Comparison of ENCODE assay signal across 8 mouse cellular contexts in genomic region chr17:15577291-15577694, GRCm38 (mm10). TPM values are rescaled to one million over a fixed set of nuclear protein-coding genes. Genes with fewer than 3 reads are reported as not detected.
DNase-seq lines count a peak whose midpoint lies in the region; ATAC-seq and TF ChIP-seq lines count a peak whose summit lies in the region.

No protein-coding gene starts in this region.

- DNase-seq in cerebellum, postnatal 10 days = peak; percentile 44 to 64
- DNase-seq in cerebellum, adult 11-12 months = no peak
- DNase-seq in embryo, embryonic 11.5 days (ENCODE audit: low read depth, low spot score) = peak; percentile 9
- peak; percentile 10 to 17 for DNase-seq in kidney, adult 8-10 months
- peak; percentile 40 for DNase-seq in liver, postnatal 0 days
- DNase-seq in thymus, adult 18-20 months = no peak

- H3K4me1 ChIP-seq in heart, embryonic 11.5 days (ENCODE audit: control insufficient read depth, insufficient read depth, low read length) = no peaks in the 10 kb centered on the region
- H3K4me1 ChIP-seq in liver, postnatal 0 days (ENCODE audit: insufficient read depth) = no peaks in the 10 kb centered on the region
- no peaks in the 10 kb centered on the region for H3K4me1 ChIP-seq in neural tube, embryonic 12.5 days

- WGBS in heart, embryonic 11.5 days (ENCODE audit: insufficient replicate concordance) = under 1% methylated on average over 32 of the region's 32 CpGs
- WGBS in liver, postnatal 0 days (ENCODE audit: insufficient replicate concordance) = 3% methylated on average over 32 of the region's 32 CpGs
- WGBS in neural tube, embryonic 12.5 days = 1% methylated on average over 32 of the region's 32 CpGs

- H3K4me3 ChIP-seq in heart, embryonic 11.5 days (ENCODE audit: low read depth, low read length) = peak overlapping the region; percentile 37
- H3K4me3 ChIP-seq in liver, postnatal 0 days (ENCODE audit: low read depth, low read length) = peak overlapping the region; percentile 33
- H3K4me3 ChIP-seq in neural tube, embryonic 12.5 days = peak overlapping the region; percentile 31

- H3K27ac ChIP-seq in heart, embryonic 11.5 days (ENCODE audit: low read depth, low read length) = no peak overlapping the region
- no peak overlapping the region for H3K27ac ChIP-seq in liver, postnatal 0 days (ENCODE audit: low read depth)
- no peak overlapping the region for H3K27ac ChIP-seq in neural tube, embryonic 12.5 days

- TF ChIP-seq CTCF in liver, postnatal 0 days (IDR thresholded peaks at IDR 0.05; ENCODE audit: low read depth) = no peak; the same call in 1 of the 2 replicates

- no peak for TF ChIP-seq EP300 in liver, postnatal 0 days (IDR thresholded peaks at IDR 0.05; ENCODE audit: low read depth)

- H3K4me2 ChIP-seq in heart, embryonic 11.5 days = peak overlapping the region; percentile 63
- peak overlapping the region; percentile 63 for H3K4me2 ChIP-seq in liver, postnatal 0 days (ENCODE audit: low read depth, low read length)
- H3K4me2 ChIP-seq in neural tube, embryonic 12.5 days (replicated peaks) = peak overlapping the region; percentile 59

- no peaks in the 10 kb centered on the region for H3K27me3 ChIP-seq in heart, embryonic 11.5 days (ENCODE audit: control insufficient read depth, insufficient read depth, low read length)
- H3K27me3 ChIP-seq in liver, postnatal 0 days (ENCODE audit: insufficient read depth, low read length) = no peaks in the 10 kb centered on the region
- no peaks in the 10 kb centered on the region for H3K27me3 ChIP-seq in neural tube, embryonic 12.5 days (replicated peaks)

- peak overlapping the region; percentile 28; the same call in 1 of the 2 replicates for H3K9ac ChIP-seq in heart, embryonic 11.5 days (ENCODE audit: low read depth, low read length)
- H3K9ac ChIP-seq in liver, postnatal 0 days (replicated peaks) = no peak overlapping the region
- no peak overlapping the region for H3K9ac ChIP-seq in neural tube, embryonic 12.5 days

- peak; percentile 75; the same call in 1 of the 2 replicates for ATAC-seq in heart, embryonic 11.5 days (replicated peaks; ENCODE audit: insufficient number of reproducible peaks, low FRiP score, low TSS enrichment)
- ATAC-seq in liver, postnatal 0 days = peak; percentile 40; the same call in 1 of the 2 replicates
- peak; percentile 44; the same call in 1 of the 2 replicates for ATAC-seq in neural tube, embryonic 12.5 days (ENCODE audit: low FRiP score, low read depth)

- H3K9me3 ChIP-seq in heart, embryonic 11.5 days (replicated peaks; ENCODE audit: control insufficient read depth, low read length) = no peaks in the 10 kb centered on the region
- no peaks in the 10 kb centered on the region for H3K9me3 ChIP-seq in liver, postnatal 0 days (ENCODE audit: low read length)
- H3K9me3 ChIP-seq in neural tube, embryonic 12.5 days = no peaks in the 10 kb centered on the region

- no peaks in the 10 kb centered on the region for H3K36me3 ChIP-seq in heart, embryonic 11.5 days (ENCODE audit: control insufficient read depth, insufficient read depth, low read length)
- no peaks in the 10 kb centered on the region for H3K36me3 ChIP-seq in liver, postnatal 0 days (replicated peaks; ENCODE audit: insufficient read depth, low read length)
- no peaks in the 10 kb centered on the region for H3K36me3 ChIP-seq in neural tube, embryonic 12.5 days

RNA-seq across cellular contexts. Expression of gene Prdm9, which starts 13.1 kb away (rescaled TPM):
- 1.0 and 1.2 TPM in 2 replicates for polyA plus RNA-seq in heart, embryonic 11.5 days (2014; fragmentation: Nextera tagmentation; extraction: Ambion mirVana)
- polyA plus RNA-seq in liver, postnatal 0 days (2015; fragmentation: Nextera tagmentation; extraction: Ambion mirVana) = 1.2 and 1.4 TPM in 2 replicates
- 3.8 and 4.2 TPM in 2 replicates for polyA plus RNA-seq in neural tube, embryonic 12.5 days (2016; fragmentation: Nextera tagmentation; extraction: Ambion mirVana)

RNA-seq across cellular contexts. Expression of gene Pdcd2, which starts 50.2 kb away (rescaled TPM):
- 30.1 and 33.4 TPM in 2 replicates for polyA plus RNA-seq in heart, embryonic 11.5 days (2014; fragmentation: Nextera tagmentation; extraction: Ambion mirVana)
- polyA plus RNA-seq in liver, postnatal 0 days (2015; fragmentation: Nextera tagmentation; extraction: Ambion mirVana) = 25.4 and 28.5 TPM in 2 replicates
- polyA plus RNA-seq in neural tube, embryonic 12.5 days (2016; fragmentation: Nextera tagmentation; extraction: Ambion mirVana) = 66.3 and 70.3 TPM in 2 replicates

Comparison
In these comparisons a context has a peak if more than half of its experiments do, and no peak if none do; other contexts are left out.
1. DNase-seq: peak in cerebellum, postnatal 10 days (2 of 2), embryo, embryonic 11.5 days (single experiment), kidney, adult 8-10 months (2 of 2) and liver, postnatal 0 days (single experiment); none in cerebellum, adult 11-12 months (single experiment) and thymus, adult 18-20 months (0 of 2).
2. Peak in every context shown above with its lines, with median percentiles within 50 percentile points of each other: ATAC-seq, H3K4me2 ChIP-seq and H3K4me3 ChIP-seq.